Mouse (Mus musculus): ENCODE measurements at regions not wholly inside any gene's neighbourhood (a gene's known extent, or its start where the extent isn't known, plus 50 kb on each side); places are given as distances from the start of the nearest gene placed in this dataset.

DNA sequence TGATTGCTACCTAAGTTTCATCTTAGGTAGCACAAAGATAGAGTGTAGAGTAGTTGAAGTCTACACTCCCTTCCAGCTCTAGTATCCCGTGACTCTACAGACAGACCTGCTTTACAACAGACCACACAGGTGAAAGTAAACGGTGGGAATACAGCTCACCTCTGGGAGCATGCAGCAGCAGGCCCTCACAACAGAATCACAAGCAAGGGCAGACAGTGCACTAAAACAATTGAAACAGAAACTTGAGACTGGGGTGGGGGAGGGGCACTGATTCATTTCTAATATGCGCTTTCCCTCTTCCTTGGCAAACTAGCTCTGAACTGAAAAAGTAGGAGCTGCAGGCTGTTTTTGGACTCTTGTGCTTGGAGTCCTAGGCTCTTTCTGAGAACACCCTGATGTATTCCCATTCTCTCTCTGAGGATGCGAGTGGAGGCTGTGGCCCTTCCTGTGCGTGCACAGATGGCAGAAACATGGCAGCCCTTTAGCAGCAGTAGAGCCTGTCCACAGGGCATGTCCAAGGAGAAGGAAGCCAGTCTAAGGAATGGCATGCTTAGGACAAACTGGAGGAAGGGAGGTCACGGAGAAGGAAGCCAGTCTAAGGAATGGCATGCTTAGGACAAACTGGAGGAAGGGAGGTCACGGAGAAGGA is 152.5 kb upstream of the Unc93a2 start:
- TF ChIP-seq CTCF (IDR thresholded peaks at IDR 0.05; ENCODE audit: low read depth, low read length), result no peak
- no peak for TF ChIP-seq POLR2A (IDR thresholded peaks at IDR 0.05; ENCODE audit: extremely low read depth, insufficient read depth, low read length)
